Mouse (Mus musculus) heart, postnatal 4 days (tissue): ENCODE measurements around the gene Fam227b. TPM values are rescaled to one million over a fixed set of nuclear protein-coding genes. Genes with fewer than 3 reads are reported as not detected.

Experiments
- DNase-seq: peaks from one replicate; pipeline ENCODE4 v3.0.0; 2021
- total RNA-seq, 2 experiments: library from RNA; stranded (reverse); gene quantifications; 2 replicates each; pipeline ENCODE4 v1.2.3; 2021

Gene Fam227b
- total RNA-seq, 2 experiments from 2014 or later, result not detected

- DNase-seq, result no peak
Measured at GRCm38 (mm10) chr2:125975808-125976345, 175.9 kb downstream of the Fam227b start.

- no peak for DNase-seq
Measured at GRCm38 (mm10) chr2:125975206-125975605, 176.6 kb downstream of the Fam227b start.

GRCm38 (mm10) chr2:125973207-125973606, 178.6 kb downstream of the Fam227b start:
- DNase-seq, result no peak

GRCm38 (mm10) chr2:125968811-125969210, 183.0 kb downstream of the Fam227b start:
- no peak for DNase-seq

- no peak for DNase-seq
Measured at GRCm38 (mm10) chr2:125948195-125948594, 203.6 kb downstream of the Fam227b start.

- no peak for DNase-seq
Measured at GRCm38 (mm10) chr2:125943301-125943700, 208.5 kb downstream of the Fam227b start.

GRCm38 (mm10) chr2:125941111-125941785, 210.6 kb downstream of the Fam227b start:
- DNase-seq, result no peak

GRCm38 (mm10) chr2:125938993-125939642, 212.7 kb downstream of the Fam227b start:
- DNase-seq, result no peak

- DNase-seq, result no peak
Measured at GRCm38 (mm10) chr2:125936396-125936795, 215.4 kb downstream of the Fam227b start.

- DNase-seq, result no peak
Measured at GRCm38 (mm10) chr2:125933977-125934376, 217.8 kb downstream of the Fam227b start.

Other genes with a start within 250 kb of the Fam227b start
- gene Fgf7, start 117.3 kb downstream of the Fam227b start, total RNA-seq, result under 1 TPM; 0.55 to 0.59 TPM
- 1 to 10 TPM; 6.1 to 6.3 TPM for gene Dtwd1, start 137 bp upstream of the Fam227b start, total RNA-seq
- gene Gm17555, start 63.1 kb upstream of the Fam227b start, total RNA-seq, result not detected